Mouse (Mus musculus) thymus, postnatal 14 days (tissue): ENCODE measurements around the gene Tbata.
A peak's percentile ranks its signal among the peaks of the same experiment; 100 is the strongest.

Experiments
- DNase-seq: peaks from one replicate; pipeline ENCODE4 v3.0.0; 2021

The Tbata gene

GRCm38 (mm10) chr10:61171654-61172053 is at the start of gene Tbata:
Gene Tbata (plus strand): TSS chr10:61171954.
- DNase-seq = no peak

- DNase-seq = no peak
These were observed 48.4 kb upstream of the Tbata start for GRCm38 (mm10) chr10:61123276-61123913.

- no peak for DNase-seq
These were observed 47.3 kb upstream of the Tbata start for GRCm38 (mm10) chr10:61124462-61124861.

GRCm38 (mm10) chr10:61128701-61129365 is 42.9 kb upstream of the Tbata start:
- DNase-seq = no peak

- DNase-seq = no peak
These were observed 40.8 kb upstream of the Tbata start for GRCm38 (mm10) chr10:61130959-61131358.

GRCm38 (mm10) chr10:61134041-61134440 is 37.7 kb upstream of the Tbata start:
- DNase-seq = no peak

GRCm38 (mm10) chr10:61135226-61135839 is 36.4 kb upstream of the Tbata start:
- no peak for DNase-seq

- DNase-seq = no peak
These were observed 34.2 kb upstream of the Tbata start for GRCm38 (mm10) chr10:61137567-61137966.

- no peak for DNase-seq
These were observed 28.4 kb upstream of the Tbata start for GRCm38 (mm10) chr10:61143343-61143742.

- no peak for DNase-seq
These were observed 26.0 kb upstream of the Tbata start for GRCm38 (mm10) chr10:61145766-61146118.

GRCm38 (mm10) chr10:61146119-61146806 is 25.5 kb upstream of the Tbata start:
- DNase-seq = peak; percentile 83

GRCm38 (mm10) chr10:61146807-61147156 is 25.0 kb upstream of the Tbata start:
- peak; percentile 52 for DNase-seq

GRCm38 (mm10) chr10:61147157-61148040 is 24.4 kb upstream of the Tbata start, which contains the start of gene Sgpl1:
Gene Sgpl1 (minus strand): TSS chr10:61147703.
- peak; percentile 93 for DNase-seq

- DNase-seq = no peak
These were observed 22.3 kb upstream of the Tbata start for GRCm38 (mm10) chr10:61149476-61149875.

GRCm38 (mm10) chr10:61150616-61151015 is 21.1 kb upstream of the Tbata start:
- DNase-seq = no peak

- no peak for DNase-seq
These were observed 19.6 kb upstream of the Tbata start for GRCm38 (mm10) chr10:61152131-61152530.

GRCm38 (mm10) chr10:61155611-61156010 is 16.1 kb upstream of the Tbata start:
- no peak for DNase-seq

GRCm38 (mm10) chr10:61156453-61156852 is 15.3 kb upstream of the Tbata start:
- no peak for DNase-seq

- DNase-seq = no peak
These were observed 13.2 kb upstream of the Tbata start for GRCm38 (mm10) chr10:61158594-61158993.

GRCm38 (mm10) chr10:61160089-61160488 is 11.7 kb upstream of the Tbata start:
- no peak for DNase-seq

GRCm38 (mm10) chr10:61160671-61161070 is 11.1 kb upstream of the Tbata start:
- DNase-seq = no peak

GRCm38 (mm10) chr10:61162366-61162765 is 9.4 kb upstream of the Tbata start:
- no peak for DNase-seq
